Mouse (Mus musculus) testis, adult 2 months (tissue): Measurements from ENCODE around the gene Gm42674.

ENCODE experiments used
- CTCF ChIP-seq: fragments of 200-500 bp; IDR thresholded peaks from 2 replicates; pipeline ENCODE4 v1.5.1; 2012; ENCODE audit warnings: low read depth, mild to moderate bottlenecking, inconsistent platforms, low read length, moderate library complexity; ENCODE audit not compliant: control insufficient read depth, insufficient read depth, insufficient replicate concordance
- POLR2A ChIP-seq: fragments of 200-500 bp; IDR thresholded peaks from 2 replicates; pipeline ENCODE4 v1.6.1; 2012; ENCODE audit warnings: low read depth, mild to moderate bottlenecking, inconsistent platforms, low read length, moderate library complexity; ENCODE audit not compliant: control insufficient read depth

GRCm38 (mm10) chr3:90631984-90632383, 30.3 kb downstream of the Gm42674 start:
- no peak for TF ChIP-seq CTCF
- no peak for TF ChIP-seq POLR2A
